Mouse (Mus musculus) megakaryocyte progenitor cell, adult 5-6 weeks (primary cell): ENCODE measurements around the gene Poc1a. TPM values are rescaled to one million over a fixed set of nuclear protein-coding genes. Genes with fewer than 3 reads are reported as not detected.

ENCODE experiments used
- ATAC-seq: replicated peaks from 2 replicates; pipeline ENCODE4 v1.8.0; 2016; ENCODE audit warnings: mild to moderate bottlenecking, moderate TSS enrichment, inconsistent platforms; ENCODE audit not compliant: poor library complexity
- total RNA-seq, 2 experiments: library from RNA; stranded (forward) in 1 of 2; stranded (reverse) in 1 of 2; fragments of 157-497, 149-512 nt in 1 of 2; fragments of 200-1000 nt in 1 of 2; gene quantifications; 2 replicates each; pipeline versions ENCODE4 v1.2.3 to v1.2.4; 2015 to 2017

Gene Poc1a
- total RNA-seq, 2 experiments from 2014 or later, result 38.9 to 43.8 TPM

DNA sequence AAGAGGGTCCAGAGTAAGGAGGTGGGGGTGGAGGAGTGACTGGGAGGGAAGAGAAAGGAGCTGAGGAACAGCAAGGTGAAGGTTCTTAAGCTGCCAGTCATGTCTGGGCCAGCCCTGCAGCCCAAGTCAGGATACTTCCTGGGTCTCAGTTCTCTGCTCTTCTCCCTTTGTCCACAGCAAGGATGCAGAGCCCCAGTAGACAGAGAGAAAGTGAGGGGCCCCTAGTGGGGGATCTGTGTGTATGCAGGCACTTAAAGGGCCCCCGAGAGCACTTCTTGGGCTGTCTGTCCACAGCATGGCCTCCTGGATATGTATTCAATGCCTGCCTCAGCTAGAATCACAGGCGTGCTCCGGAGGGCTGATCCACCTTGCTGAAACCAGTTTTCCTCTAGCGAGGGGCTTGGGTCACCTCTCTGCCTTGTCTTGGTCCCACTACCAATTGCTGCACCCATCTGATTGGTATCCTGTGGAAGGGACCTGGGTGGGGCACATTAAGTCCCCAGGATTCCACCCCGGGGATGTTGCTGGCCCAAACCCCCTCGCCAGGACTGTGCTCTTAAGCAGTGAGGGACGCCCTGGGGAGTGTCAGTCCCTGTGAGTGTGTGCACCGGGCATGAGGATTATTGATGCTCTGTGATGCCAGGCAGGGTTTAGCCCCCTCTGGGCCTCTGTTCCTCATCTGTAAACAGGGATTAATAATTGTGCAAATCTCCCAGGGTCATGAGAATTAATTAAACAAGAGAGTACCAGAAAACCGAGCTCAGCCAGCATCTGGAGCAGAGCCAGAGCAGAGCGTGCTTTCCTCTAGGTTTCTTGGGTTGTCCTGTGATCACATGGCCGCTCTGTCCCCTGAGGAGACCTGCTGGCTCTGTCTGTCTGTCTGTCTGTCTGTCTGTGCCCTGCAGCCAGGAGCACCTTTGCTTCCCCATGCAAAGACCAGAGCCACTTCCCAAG is 114.1 kb downstream of the Poc1a start:
- ATAC-seq, result peak; percentile 75

GRCm38 (mm10) chr9:106397733-106398132 is 116.9 kb downstream of the Poc1a start:
- no peak for ATAC-seq

- peak; percentile 74 for ATAC-seq
Observed at GRCm38 (mm10) chr9:106398667-106399311, 117.9 kb downstream of the Poc1a start.

GRCm38 (mm10) chr9:106399808-106400207 is 118.9 kb downstream of the Poc1a start:
- ATAC-seq, result no peak

Other genes starting within 250 kb of the Poc1a start
- not detected in 2 replicates for gene Col6a4, start 184.3 kb upstream of the Poc1a start, total RNA-seq (2015)
- not detected in 2 replicates for gene Col6a4, start 184.3 kb upstream of the Poc1a start, total RNA-seq (2017)
- gene Glyctk, start 122.9 kb upstream of the Poc1a start, total RNA-seq (2015), result 0.37 and 0.39 TPM in 2 replicates
- 0.98 and 1.2 TPM in 2 replicates for gene Glyctk, start 122.9 kb upstream of the Poc1a start, total RNA-seq (2017)
- 58.1 and 58.5 TPM in 2 replicates for gene Wdr82, start 110.1 kb upstream of the Poc1a start, total RNA-seq (2015)
- 63.6 and 72.5 TPM in 2 replicates for gene Wdr82, start 110.1 kb upstream of the Poc1a start, total RNA-seq (2017)
- gene Ppm1m, start 81.3 kb upstream of the Poc1a start, total RNA-seq (2015), result 14.3 and 16.9 TPM in 2 replicates
- gene Ppm1m, start 81.3 kb upstream of the Poc1a start, total RNA-seq (2017), result 15.5 and 23.7 TPM in 2 replicates
- gene Twf2, start 78.0 kb upstream of the Poc1a start, total RNA-seq (2015), result 45.1 and 46.4 TPM in 2 replicates
- 67.5 and 80.6 TPM in 2 replicates for gene Twf2, start 78.0 kb upstream of the Poc1a start, total RNA-seq (2017)
- gene Tlr9, start 58.5 kb upstream of the Poc1a start, total RNA-seq (2015), result 2.2 and 4.5 TPM in 2 replicates
- gene Tlr9, start 58.5 kb upstream of the Poc1a start, total RNA-seq (2017), result 0.37 and 0.46 TPM in 2 replicates
- 559 and 576 TPM in 2 replicates for gene Alas1, start 32.4 kb upstream of the Poc1a start, total RNA-seq (2015)
- gene Alas1, start 32.4 kb upstream of the Poc1a start, total RNA-seq (2017), result 961 and 988 TPM in 2 replicates
- 31.6 and 41.9 TPM in 2 replicates for gene Dusp7, start 87.6 kb downstream of the Poc1a start, total RNA-seq (2015)
- 10.8 and 15.0 TPM in 2 replicates for gene Dusp7, start 87.6 kb downstream of the Poc1a start, total RNA-seq (2017)
- gene Rpl29, start 148.4 kb downstream of the Poc1a start, total RNA-seq (2015), result 3,403 and 3,618 TPM in 2 replicates
- 1,606 and 1,752 TPM in 2 replicates for gene Rpl29, start 148.4 kb downstream of the Poc1a start, total RNA-seq (2017)
- gene Acy1, start 157.3 kb downstream of the Poc1a start, total RNA-seq (2015), result 13.7 TPM in 2 replicates
- 27.2 and 31.3 TPM in 2 replicates for gene Acy1, start 157.3 kb downstream of the Poc1a start, total RNA-seq (2017)
- gene Abhd14b, start 166.4 kb downstream of the Poc1a start, total RNA-seq (2015), result 15.8 and 19.1 TPM in 2 replicates
- gene Abhd14b, start 166.4 kb downstream of the Poc1a start, total RNA-seq (2017), result 8.4 and 11.7 TPM in 2 replicates
- gene Abhd14a, start 166.6 kb downstream of the Poc1a start, total RNA-seq (2015), result 21.3 and 23.4 TPM in 2 replicates
- gene Abhd14a, start 166.6 kb downstream of the Poc1a start, total RNA-seq (2017), result 27.3 and 30.2 TPM in 2 replicates
- 0.91 and 1.7 TPM in 2 replicates for gene Pcbp4, start 172.2 kb downstream of the Poc1a start, total RNA-seq (2015)
- 0.96 and 2.7 TPM in 2 replicates for gene Pcbp4, start 172.2 kb downstream of the Poc1a start, total RNA-seq (2017)
- not detected in 2 replicates for gene Gpr62, start 184.9 kb downstream of the Poc1a start, total RNA-seq (2015)
- not detected in 2 replicates for gene Gpr62, start 184.9 kb downstream of the Poc1a start, total RNA-seq (2017)
- 18.9 and 21.3 TPM in 2 replicates for gene Rrp9, start 194.9 kb downstream of the Poc1a start, total RNA-seq (2015)
- gene Rrp9, start 194.9 kb downstream of the Poc1a start, total RNA-seq (2017), result 45.2 and 50.1 TPM in 2 replicates
- gene Parp3, start 195.9 kb downstream of the Poc1a start, total RNA-seq (2015), result 5.9 and 7.0 TPM in 2 replicates
- 8.0 and 12.1 TPM in 2 replicates for gene Parp3, start 195.9 kb downstream of the Poc1a start, total RNA-seq (2017)
- gene Iqcf1, start 218.9 kb downstream of the Poc1a start, total RNA-seq (2015), result not detected in 2 replicates
- gene Iqcf1, start 218.9 kb downstream of the Poc1a start, total RNA-seq (2017), result not detected in 2 replicates
- gene Iqcf5, start 233.5 kb downstream of the Poc1a start, total RNA-seq (2015), result not detected in 2 replicates
- gene Iqcf5, start 233.5 kb downstream of the Poc1a start, total RNA-seq (2017), result not detected in 2 replicates